Mouse (Mus musculus) liver, adult 2 months (tissue): ENCODE results near the gene Mdm4. TPM values are rescaled to one million over a fixed set of nuclear protein-coding genes. Genes with fewer than 3 reads are reported as not detected.

Experiments used
- DNase-seq: peaks from one replicate; pipeline ENCODE4 v3.0.0-alpha.2; 2011; ENCODE audit warnings: low read depth, low spot score; ENCODE audit errors: extremely low read depth
- H3K27ac ChIP-seq: fragments of 200-500 bp; replicated peaks from 2 replicates; pipeline ENCODE4 v1.5.1; 2012; ENCODE audit warnings: low read depth, mild to moderate bottlenecking, control low read depth, inconsistent platforms, low read length; ENCODE audit not compliant: insufficient read depth
- H3K27me3 ChIP-seq: fragments of 200-500 bp; 2 replicates; pipeline ENCODE4 v1.6.1; 2012; ENCODE audit warnings: mild to moderate bottlenecking, moderate library complexity, low read length, inconsistent platforms; ENCODE audit not compliant: control insufficient read depth, insufficient read depth
- H3K36me3 ChIP-seq: fragments of 200-500 bp; 2 replicates; pipeline ENCODE4 v1.6.1; 2012; ENCODE audit warnings: low read length, inconsistent platforms; ENCODE audit not compliant: control insufficient read depth, insufficient read depth
- H3K4me1 ChIP-seq: fragments of 200-500 bp; 2 replicates; pipeline ENCODE4 v1.6.1; 2011; ENCODE audit warnings: low read length; ENCODE audit not compliant: control insufficient read depth, insufficient read depth
- H3K4me3 ChIP-seq: fragments of 200-500 bp; 2 replicates; pipeline ENCODE4 v1.5.1; 2011; ENCODE audit warnings: low read depth, mild to moderate bottlenecking, control low read depth, low read length, moderate library complexity; ENCODE audit not compliant: insufficient read depth
- H3K79me2 ChIP-seq: fragments of 200-500 bp; 2 replicates; pipeline ENCODE4 v1.6.1; 2012; ENCODE audit warnings: inconsistent platforms, mild to moderate bottlenecking, low read length, moderate library complexity; ENCODE audit not compliant: control insufficient read depth, insufficient read depth
- H3K9ac ChIP-seq: fragments of 200-500 bp; 2 replicates; pipeline ENCODE4 v1.6.1; 2012; ENCODE audit warnings: low read depth, mild to moderate bottlenecking, control low read depth, inconsistent platforms, low read length
- CTCF ChIP-seq: fragments of 200-500 bp; IDR thresholded peaks from 2 replicates; pipeline ENCODE4 v1.5.1; 2011; ENCODE audit warnings: low read depth, low read length, control low read depth
- POLR2A ChIP-seq: fragments of 200-500 bp; IDR thresholded peaks from 2 replicates; pipeline ENCODE4 v1.6.1; 2011; ENCODE audit warnings: low read length, control low read depth; ENCODE audit not compliant: insufficient read depth; ENCODE audit errors: extremely low read depth
- WGBS: fragments of 180-500 bp; shearing (Covaris S2); methylation state at CpG from one replicate; pipeline ENCODE4 v1.1.7; 2018; 5-methylcytosine and 5-hydroxymethylcytosine counted together
- polyA plus RNA-seq: library from polyadenylated mRNA; depleted of rRNA; stranded (reverse); fragments of >200 nt; gene quantifications from 2 replicates; pipeline ENCODE4 v1.2.3, GENCODE M21; 2012; rRNA removed
- total RNA-seq: library from RNA; depleted of rRNA; stranded (reverse); fragments of >200 nt; gene quantifications from 2 replicates; pipeline ENCODE4 v1.2.3, GENCODE M21; 2014; rRNA removed

Mdm4 gene
- total RNA-seq (40.9 and 41.8 TPM in 2 replicates), polyA plus RNA-seq (8.9 and 14.3 TPM in 2 replicates)

DNA sequence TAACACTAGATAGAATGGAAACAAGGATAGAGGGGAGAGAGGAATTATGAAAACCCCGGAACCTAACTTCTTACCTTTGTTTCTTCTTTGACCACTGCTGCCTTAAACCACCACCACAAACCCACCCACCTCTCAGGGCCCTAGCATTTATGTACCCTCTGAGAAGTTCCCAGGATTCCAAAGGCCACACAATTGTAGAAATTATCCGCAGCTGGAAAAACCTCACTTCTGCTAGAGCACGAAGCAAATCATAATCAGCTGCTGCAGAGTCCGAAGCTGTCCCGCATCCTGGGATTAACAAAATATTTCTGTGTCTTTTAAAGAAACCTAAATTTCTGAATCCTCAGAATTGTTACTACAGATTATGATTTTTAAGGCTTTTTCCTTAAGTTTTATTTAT lies at the start of gene Mdm4:
Gene Mdm4, minus strand, starts transcription at position 101 of the 400 bp plus-strand sequence.
- H3K4me1 ChIP-seq = peaks cover 1% of the 10 kb centered on the region; the same call in 1 of the 2 replicates
- H3K36me3 ChIP-seq = no peaks in the 10 kb centered on the region
- no peak within 1 kb of the TSS for H3K27ac ChIP-seq
- 97% methylated on average over 5 of the region's 5 CpGs for WGBS
- no peaks in the 10 kb centered on the region for H3K27me3 ChIP-seq
- H3K9ac ChIP-seq = no peak within 1 kb of the TSS
- no peaks in the 10 kb centered on the region for H3K79me2 ChIP-seq
- H3K4me3 ChIP-seq = no peak within 1 kb of the TSS
- no peak for DNase-seq
- TF ChIP-seq POLR2A = no peak
- TF ChIP-seq CTCF = no peak

DNA sequence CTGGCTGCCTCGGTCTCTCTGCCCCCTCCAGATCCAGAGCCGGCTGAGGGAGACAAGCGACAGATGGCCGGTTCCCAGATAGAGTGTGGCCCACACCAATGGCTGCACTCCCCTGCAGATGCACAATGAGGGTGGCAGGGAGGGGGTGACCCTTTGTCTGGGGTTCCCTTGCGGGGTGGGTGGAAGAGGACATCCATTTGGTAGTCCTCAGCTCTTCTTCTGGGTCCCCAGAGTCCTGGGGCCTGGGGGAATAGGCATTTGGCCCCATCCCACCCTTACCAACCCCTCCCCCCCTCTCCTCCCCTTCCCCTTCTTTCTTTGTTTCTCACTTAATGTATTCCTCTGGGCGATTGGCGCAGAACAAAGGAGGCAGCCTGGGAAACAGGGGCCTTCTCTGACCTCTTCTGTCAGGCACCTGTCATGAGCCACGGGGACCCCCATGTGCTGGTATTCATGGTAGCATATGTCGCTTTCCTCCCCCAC lies 49.8 kb upstream of the Mdm4 start:
- H3K36me3 ChIP-seq = no peaks in the 10 kb centered on the region
- no peak overlapping the region for H3K9ac ChIP-seq
- no peak overlapping the region for H3K4me3 ChIP-seq
- WGBS = 90% methylated on average over 9 of the region's 9 CpGs
- DNase-seq = no peak
- H3K27ac ChIP-seq = no peak overlapping the region
- peaks cover 9% of the 10 kb centered on the region; the same call in 1 of the 2 replicates for H3K4me1 ChIP-seq
- TF ChIP-seq POLR2A (no peak), CTCF (no peak)
- no peaks in the 10 kb centered on the region for H3K27me3 ChIP-seq
- H3K79me2 ChIP-seq = no peaks in the 10 kb centered on the region

DNA sequence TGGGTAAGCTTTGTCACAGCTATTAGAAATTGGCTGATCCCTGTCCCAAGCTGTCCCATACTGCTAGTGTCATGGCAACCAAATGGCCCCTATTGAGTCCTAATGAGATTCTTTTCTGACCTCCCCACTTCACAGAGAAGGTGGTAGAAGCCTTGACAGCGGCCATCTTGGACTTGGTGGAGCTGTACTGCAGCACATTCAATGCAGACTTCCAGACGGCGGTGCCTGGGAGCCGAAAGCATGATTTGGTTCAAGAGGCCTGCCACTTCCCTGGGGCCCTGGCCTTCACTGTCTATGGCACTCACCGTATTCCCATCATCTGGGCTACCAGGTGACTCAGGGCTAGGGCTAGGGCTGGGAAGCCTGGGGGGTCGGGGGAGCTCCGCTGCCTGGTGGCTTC lies 49.1 kb upstream of the Mdm4 start:
- DNase-seq = no peak
- Histone ChIP-seq H3K9ac (no peak overlapping the region), H3K4me3 (no peak overlapping the region), H3K79me2 (no peaks in the 10 kb centered on the region), H3K27ac (no peak overlapping the region), H3K36me3 (no peaks in the 10 kb centered on the region), H3K4me1 (peaks cover 6% of the 10 kb centered on the region; the same call in 1 of the 2 replicates), H3K27me3 (no peaks in the 10 kb centered on the region)
- TF ChIP-seq POLR2A (no peak), CTCF (no peak)
- 98% methylated on average over 7 of the region's 7 CpGs for WGBS

DNA sequence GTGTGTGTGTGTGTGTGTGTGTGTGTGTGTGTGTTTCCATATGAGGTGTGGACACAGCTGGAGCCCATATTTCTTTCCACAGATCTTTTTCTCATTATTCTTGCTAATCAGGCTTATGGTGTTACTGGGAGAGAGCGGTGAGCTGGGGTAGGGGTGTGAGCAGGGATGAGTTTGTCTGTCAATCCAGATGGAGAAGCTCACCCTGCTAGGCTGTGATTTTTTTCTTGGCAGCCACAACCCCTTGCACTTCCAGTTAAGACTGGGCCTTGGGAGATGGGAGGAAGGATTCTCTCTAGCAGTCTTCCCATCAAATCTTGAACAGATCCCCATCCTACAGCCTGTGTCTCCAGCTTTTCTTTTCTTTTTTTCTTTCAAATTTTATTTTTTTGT lies 48.0 kb upstream of the Mdm4 start:
- TF ChIP-seq CTCF = no peak
- TF ChIP-seq POLR2A = no peak
- no peak for DNase-seq
- no peak overlapping the region for H3K9ac ChIP-seq
- peaks cover 6% of the 10 kb centered on the region; the same call in 1 of the 2 replicates for H3K4me1 ChIP-seq
- 92% methylated on average over 1 of the region's 1 CpGs for WGBS
- no peaks in the 10 kb centered on the region for H3K79me2 ChIP-seq
- H3K36me3 ChIP-seq = no peaks in the 10 kb centered on the region
- H3K4me3 ChIP-seq = no peak overlapping the region
- H3K27ac ChIP-seq = no peak overlapping the region
- no peaks in the 10 kb centered on the region for H3K27me3 ChIP-seq

DNA sequence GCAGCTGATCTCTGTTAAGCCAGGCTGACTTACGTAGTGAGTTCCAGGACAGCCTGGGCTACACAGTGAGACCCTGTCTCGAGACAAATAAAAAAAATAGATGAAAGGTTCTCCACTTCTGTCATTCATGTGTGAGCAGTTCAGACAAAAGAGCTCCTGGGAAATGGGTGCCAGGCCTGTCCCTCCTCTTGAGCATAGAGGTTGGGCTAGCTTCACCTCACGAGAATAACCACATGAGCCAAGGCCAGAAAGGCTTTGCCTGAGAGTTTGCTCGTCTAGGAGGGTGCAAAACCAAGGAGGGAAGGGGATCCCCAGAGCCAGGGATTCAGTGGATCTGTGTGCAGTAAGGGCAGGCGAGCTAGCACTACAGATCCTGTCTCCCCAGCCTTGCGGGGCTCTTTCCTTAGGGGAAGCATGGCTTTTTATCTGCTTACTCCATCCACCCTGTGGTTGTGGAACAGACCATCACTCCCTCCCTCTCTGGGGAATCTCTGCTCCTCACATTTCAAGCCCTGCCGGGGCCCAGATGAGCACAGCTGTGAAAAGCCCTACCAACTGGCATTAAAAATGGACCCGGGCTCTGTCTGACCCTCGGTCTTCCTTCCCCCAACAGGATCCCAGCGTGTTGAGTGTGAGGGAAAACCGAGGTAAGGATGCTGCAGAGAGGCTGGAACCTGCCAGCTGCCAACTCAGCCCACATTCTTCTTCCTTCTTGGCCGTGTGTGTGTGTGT lies 47.4 kb upstream of the Mdm4 start:
- Histone ChIP-seq H3K9ac (no peak overlapping the region), H3K36me3 (no peaks in the 10 kb centered on the region)
- WGBS = 88% methylated on average over 12 of the region's 12 CpGs

More for the DNA sequence above, 47.4 kb upstream of the Mdm4 start:
- no peaks in the 10 kb centered on the region for H3K79me2 ChIP-seq
- peaks cover 6% of the 10 kb centered on the region; the same call in 1 of the 2 replicates for H3K4me1 ChIP-seq
- no peak for TF ChIP-seq CTCF
- TF ChIP-seq POLR2A = no peak
- no peak overlapping the region for H3K27ac ChIP-seq
- H3K4me3 ChIP-seq = no peak overlapping the region
- no peaks in the 10 kb centered on the region for H3K27me3 ChIP-seq
- no peak for DNase-seq
